Mouse (Mus musculus) adipocyte (in vitro differentiated cells): ENCODE data around the gene Abhd4.

ENCODE experiments used
- DNase-seq: peaks from one replicate; pipeline ENCODE4 v3.0.0-alpha.2; 2016; ENCODE audit warnings: low spot score

Gene Abhd4

GRCm38 (mm10) chr14:54284839-54285238 lies 30.9 kb downstream of the Abhd4 start, which contains the start of gene Olfr49:
Gene Olfr49, minus strand, starts transcription at chr14:54284939.
- no peak for DNase-seq

- peak; percentile 52 for DNase-seq
These were observed 46.1 kb downstream of the Abhd4 start for GRCm38 (mm10) chr14:54300136-54300535.

- no peak for DNase-seq
These were observed 46.7 kb downstream of the Abhd4 start for GRCm38 (mm10) chr14:54300676-54301075.

- DNase-seq: no peak
These were observed 57.8 kb downstream of the Abhd4 start for GRCm38 (mm10) chr14:54311763-54312162.
